Mouse (Mus musculus) ovary, postnatal 10 days (tissue): Measurements from ENCODE around the gene Ccn2.
"Not testable (repeated sequence)": the region's sequence is repeated elsewhere in the genome, so short reads cannot be mapped to it uniquely, and the experiment has no call there.

Experiments used
- DNase-seq: peaks from one replicate; pipeline ENCODE4 v3.0.0; 2022; ENCODE audit warnings: low spot score

The Ccn2 gene

DNA sequence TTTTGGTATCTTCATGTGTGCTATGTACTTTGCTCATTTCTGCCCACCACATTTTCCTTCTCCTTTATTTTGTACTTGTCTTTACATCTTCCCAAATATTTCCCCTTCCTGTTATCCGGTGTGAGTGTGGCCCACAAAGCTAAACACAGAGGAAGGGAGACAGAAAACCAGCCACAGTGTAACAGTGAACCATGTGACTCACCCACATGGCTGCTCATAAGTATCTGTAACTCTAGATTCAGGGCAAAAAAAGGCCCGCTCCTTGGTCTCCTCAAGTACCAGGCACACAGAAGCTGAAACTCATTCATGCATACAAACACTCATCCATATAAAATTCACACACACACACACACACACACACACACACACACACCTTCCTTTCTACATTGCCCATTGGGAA lies 7.8 kb downstream of the Ccn2 start:
- DNase-seq, result no peak

DNA sequence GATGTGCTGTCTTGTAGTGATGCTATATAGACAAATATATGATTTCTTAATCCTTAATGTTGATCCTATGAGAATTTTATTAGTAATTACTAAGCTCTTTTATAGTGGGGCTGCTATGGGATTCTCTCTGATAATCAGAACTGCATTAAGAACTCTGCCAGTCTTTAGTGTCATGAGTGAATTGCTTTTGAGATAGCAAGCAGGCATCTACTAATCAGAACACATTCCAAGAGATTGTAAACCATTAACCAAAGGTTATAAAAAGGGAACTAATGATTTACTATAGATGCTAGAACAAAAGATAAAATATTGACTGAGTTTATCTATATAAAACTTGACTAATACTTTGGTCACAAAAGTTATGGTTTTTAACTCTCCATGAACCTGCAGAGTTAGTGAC lies 8.5 kb downstream of the Ccn2 start:
- no peak for DNase-seq

- no peak for DNase-seq
These were observed 13.9 kb downstream of the Ccn2 start for GRCm38 (mm10) chr10:24609146-24609545.

DNA sequence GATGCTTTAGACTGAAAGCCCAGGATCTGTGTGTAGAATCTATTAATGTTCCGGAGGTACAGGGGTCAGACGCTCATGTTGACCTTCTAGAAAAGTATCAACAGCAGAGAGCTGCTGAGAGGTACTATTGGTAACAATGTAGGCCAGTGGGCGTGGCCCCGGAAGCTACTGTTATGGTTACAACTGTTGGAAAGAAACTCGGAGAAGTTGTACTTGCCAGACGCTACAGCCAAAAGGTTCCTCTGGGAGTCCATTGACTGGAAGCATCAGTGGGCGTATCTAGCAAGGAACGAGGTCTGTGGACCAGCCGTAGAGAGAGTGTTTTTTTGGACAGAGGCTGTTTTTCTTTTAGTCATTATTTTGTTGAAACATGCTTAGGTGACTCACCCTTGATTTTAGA lies 14.5 kb downstream of the Ccn2 start:
- no peak for DNase-seq

GRCm38 (mm10) chr10:24614726-24615125 lies 19.5 kb downstream of the Ccn2 start:
- no peak for DNase-seq

GRCm38 (mm10) chr10:24615799-24616198 lies 20.6 kb downstream of the Ccn2 start:
- no peak for DNase-seq

GRCm38 (mm10) chr10:24616572-24616971 lies 21.3 kb downstream of the Ccn2 start:
- not testable (repeated sequence) for DNase-seq

DNA sequence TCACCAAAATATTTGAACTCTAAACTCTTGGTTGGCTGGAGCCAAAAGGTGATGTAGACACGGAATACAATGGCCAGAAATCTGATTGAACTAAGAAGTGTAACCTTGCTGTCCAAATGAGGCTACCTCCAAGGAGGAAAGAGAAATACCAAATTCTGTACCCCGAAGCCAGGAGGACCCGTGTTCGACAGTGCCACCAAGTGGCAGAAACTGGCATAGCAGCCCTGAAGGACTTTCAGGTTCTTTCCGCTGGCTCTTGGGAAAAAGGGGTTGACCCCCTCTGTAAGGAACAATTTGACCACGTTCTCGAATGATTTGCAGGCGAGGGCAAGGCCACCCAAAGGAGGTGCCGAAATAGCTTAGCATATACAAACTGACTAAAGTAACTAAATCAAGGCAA lies 26.3 kb downstream of the Ccn2 start:
- DNase-seq, result peak; percentile 42

GRCm38 (mm10) chr10:24622586-24622985 lies 27.3 kb downstream of the Ccn2 start:
- peak; percentile 46 for DNase-seq

DNA sequence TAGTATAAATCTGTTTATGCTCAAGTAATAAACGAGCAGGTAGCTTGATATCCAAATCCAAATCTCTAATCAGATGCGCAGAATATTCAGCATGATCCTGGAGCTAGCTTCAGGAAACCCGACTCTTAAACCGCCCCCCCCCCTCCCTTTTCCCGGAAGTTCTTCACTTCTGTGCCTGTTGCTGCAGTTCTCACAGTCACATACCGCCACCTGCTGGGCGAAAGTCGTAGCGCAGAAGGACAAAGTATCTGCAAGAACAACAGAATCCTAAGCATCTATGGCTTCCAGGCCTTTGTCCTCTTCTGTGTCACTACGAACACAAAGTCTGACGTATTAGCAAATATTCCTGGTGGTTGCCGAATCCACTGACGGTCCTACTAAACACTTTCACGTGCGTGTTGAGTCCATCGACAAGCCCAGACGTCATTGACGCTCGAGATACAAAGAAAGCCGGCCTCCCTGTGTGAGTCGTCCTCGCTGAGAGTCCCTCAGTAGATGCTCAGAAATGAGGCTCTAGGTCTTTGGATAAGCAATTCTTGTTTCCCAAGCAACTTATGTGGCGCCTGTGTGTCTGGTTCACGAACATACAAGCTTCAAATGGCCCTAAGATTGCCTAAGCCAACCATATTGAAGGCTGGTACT lies 29.9 kb downstream of the Ccn2 start:
- DNase-seq, result peak; percentile 87

- no peak for DNase-seq
These were observed 32.0 kb downstream of the Ccn2 start for GRCm38 (mm10) chr10:24627262-24627661.

DNA sequence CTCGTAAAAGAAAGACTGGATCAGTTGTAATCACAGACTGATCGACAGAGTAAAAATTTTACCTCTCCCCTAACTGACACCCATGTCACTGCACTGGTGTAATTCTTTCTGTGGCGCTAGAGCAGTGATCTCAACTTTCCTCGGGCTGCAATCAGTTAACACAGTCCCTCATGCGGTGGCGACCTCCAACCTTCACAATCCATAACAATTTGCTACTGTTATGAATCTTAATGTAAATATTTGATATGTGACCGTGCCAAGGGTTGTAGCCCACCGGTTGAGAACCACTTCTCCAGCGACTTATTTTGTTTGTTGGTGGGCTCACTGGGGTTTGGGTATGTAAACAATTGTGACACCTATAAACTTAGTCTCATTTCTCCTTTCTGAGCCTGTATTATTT lies 33.2 kb downstream of the Ccn2 start:
- DNase-seq, result no peak

- no peak for DNase-seq
These were observed 34.0 kb downstream of the Ccn2 start for GRCm38 (mm10) chr10:24629086-24629720.

DNA sequence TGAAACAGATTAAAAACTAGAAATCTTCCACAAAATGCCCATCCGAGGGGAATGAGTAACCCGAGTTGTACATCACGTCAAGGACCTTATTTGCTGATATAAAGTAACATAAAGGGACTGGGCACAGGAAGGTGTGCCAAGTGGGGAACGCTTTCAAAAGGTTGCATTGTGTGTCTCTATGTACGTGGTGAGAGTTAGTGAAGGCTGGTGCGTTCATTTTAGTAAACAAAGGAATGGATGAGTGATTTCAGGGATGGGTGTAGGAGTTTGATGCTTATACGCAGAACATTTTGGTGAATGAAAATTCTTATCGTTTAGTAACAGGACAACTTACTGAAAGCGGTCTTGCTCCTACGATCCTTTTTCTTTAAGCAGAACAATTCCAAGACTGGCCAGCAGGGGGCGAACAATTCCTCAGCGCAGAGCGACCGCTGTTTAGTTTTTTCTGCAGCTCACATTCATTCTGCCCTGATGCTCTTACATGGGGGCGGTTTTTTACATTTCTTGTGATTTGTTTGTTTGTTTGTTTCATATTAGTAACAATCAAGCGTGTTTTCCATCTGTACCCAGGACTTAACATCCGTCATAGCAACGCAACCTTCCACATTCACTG lies 35.3 kb downstream of the Ccn2 start:
- peak; percentile 53 for DNase-seq

- DNase-seq, result no peak
These were observed 35.9 kb downstream of the Ccn2 start for GRCm38 (mm10) chr10:24631122-24631521.

DNA sequence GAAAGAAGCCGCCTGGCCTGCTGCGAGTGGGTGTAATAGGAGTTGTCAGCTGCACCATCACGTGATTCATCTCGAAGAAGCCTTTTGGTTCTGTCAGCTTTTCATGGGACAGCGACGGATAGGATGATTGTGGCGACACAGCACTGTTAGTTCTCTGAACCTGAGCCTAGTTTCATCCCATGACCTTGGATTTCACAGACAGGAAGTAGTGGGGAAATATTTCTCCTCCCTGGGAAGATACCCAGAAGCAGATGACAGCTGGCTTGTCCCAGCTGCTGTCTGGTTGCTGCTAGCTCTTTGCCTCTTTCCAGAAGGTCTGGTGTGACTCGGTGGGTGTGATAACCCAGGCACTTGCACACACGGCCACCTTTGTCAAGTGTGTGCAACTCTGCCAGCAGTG lies 39.0 kb downstream of the Ccn2 start:
- no peak for DNase-seq

DNA sequence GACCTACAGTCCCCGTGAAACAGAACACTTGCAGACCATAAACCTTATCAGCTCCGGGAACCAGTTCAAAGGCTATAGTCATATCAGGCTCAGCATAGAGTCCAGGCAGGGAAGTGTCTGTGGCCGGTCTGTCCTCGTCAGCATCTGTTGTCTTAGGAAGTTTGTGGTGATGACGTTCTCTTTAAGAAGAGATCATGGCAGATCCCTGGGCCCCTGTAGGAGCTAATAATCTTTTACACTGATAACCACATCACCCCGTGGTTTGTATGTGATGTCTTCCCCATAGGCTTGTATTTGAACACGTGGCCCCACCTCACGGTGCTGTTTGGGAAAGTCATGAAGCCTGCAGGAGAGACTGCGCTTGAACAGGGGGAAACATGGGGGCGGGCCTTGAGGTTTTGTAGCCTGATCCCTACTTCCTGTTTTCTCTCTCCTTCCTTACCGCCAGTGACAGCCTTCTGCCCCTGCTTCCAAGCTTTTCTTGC lies 40.1 kb downstream of the Ccn2 start:
- DNase-seq, result no peak

- no peak for DNase-seq
These were observed 40.6 kb downstream of the Ccn2 start for GRCm38 (mm10) chr10:24635884-24636283.

GRCm38 (mm10) chr10:24636986-24637385 lies 41.7 kb downstream of the Ccn2 start:
- no peak for DNase-seq

- DNase-seq, result no peak
These were observed 43.2 kb downstream of the Ccn2 start for GRCm38 (mm10) chr10:24638306-24639070.

- DNase-seq, result no peak
These were observed 44.4 kb downstream of the Ccn2 start for GRCm38 (mm10) chr10:24639596-24639995.

DNA sequence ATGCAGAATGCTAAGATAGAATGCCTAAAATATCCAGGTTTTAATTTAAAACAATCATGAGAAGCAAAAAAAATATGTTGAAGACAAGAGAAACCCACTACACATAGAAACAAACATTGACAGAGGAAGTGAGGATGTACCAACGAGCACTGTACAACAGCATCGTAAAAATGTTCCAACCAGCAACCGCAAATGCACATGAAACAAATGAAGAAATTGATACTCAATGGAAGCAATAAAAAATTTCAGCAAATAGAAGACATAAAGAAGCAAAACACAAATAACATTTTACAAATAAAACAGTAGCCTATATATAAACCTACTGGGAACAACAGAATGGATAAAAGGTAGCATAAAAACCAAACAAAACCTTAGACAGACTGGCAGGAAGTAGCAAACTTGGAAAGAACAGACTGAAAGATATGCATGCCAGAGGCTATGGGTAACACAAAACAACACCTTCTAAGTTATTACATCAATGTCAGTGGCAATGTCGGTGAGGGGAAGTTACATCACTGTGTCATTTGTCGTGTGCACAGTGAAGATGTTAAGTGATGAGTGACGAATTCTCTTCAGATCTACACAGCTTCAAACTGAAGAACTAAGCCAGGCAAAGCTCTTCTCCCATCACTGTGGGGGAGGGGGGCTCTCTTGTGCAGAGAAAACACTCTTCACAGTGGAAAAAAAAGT lies 45.1 kb downstream of the Ccn2 start:
- DNase-seq, result no peak
